Mouse (Mus musculus): ENCODE measurements around the gene Cmip.

Gene Cmip

GRCm38 (mm10) chr8:117257029-117257820 is at the start of gene Cmip:
Cmip (plus strand) TSS chr8:117257064.
- no peak for DNase-seq (ENCODE audit: low read depth, low spot score)

DNA sequence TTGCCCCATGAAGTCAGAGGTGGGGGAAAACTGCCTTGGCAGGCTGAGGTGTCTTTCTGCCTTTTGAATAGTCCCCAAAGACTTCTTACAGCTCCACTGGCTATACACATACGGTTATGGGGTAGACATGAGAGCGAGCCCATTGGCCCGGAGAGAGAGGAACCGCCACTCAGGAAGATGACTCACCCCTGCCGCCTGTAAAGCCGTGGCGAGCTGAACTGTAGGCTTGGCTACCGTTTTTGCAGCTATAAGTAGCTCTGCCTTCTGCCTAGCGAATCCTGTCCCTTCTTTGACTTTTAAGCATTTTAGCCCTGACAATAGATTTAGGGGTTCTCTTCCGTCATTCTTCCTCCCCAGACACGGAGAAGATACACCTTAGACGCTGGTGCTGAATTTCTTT is 47.7 kb upstream of the Cmip start:
- no peak for DNase-seq (ENCODE audit: low read depth, low spot score)

GRCm38 (mm10) chr8:117212100-117212499 is 44.8 kb upstream of the Cmip start:
- DNase-seq (ENCODE audit: low read depth, low spot score) = no peak

DNA sequence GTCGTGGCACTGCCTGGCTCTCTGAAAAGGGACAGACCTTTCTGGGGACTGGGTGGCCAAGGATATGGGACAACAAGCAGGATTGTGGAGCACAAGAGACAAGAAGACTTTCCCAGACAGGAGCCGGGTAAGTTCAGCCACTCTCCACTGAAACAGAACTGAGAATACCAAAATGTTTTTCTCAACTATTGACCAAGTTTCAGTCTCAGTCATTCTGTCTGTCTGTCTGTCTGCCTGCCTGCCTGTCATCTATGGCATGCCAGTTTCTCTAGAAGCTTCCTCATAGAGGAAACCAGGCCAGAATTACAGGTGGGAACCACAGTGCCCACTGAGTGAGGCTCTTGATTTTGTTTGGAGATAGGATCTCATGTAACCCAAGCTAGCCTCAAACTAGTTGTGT is 39.1 kb upstream of the Cmip start:
- no peak for DNase-seq (ENCODE audit: low read depth, low spot score)

DNA sequence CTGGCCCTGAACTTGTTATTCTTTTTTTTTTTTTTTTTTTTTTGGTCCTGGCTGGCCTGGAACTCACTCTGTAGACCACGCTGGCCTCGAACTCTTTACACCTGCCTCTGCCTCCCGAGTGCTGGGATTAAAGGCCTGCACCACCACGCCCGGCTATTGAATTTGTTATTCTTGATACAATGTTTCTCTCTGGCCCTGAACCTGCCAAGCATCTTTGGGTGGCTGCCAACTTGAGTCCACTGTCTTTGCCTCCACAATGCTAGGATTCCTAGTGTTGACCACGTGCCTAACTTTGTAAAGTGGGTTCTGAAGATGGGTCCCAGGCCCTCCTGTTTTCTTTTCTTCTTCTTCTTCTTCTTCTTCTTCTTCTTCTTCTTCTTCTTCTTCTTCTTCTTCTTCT is 34.5 kb upstream of the Cmip start:
- DNase-seq (ENCODE audit: low read depth, low spot score) = no peak

DNA sequence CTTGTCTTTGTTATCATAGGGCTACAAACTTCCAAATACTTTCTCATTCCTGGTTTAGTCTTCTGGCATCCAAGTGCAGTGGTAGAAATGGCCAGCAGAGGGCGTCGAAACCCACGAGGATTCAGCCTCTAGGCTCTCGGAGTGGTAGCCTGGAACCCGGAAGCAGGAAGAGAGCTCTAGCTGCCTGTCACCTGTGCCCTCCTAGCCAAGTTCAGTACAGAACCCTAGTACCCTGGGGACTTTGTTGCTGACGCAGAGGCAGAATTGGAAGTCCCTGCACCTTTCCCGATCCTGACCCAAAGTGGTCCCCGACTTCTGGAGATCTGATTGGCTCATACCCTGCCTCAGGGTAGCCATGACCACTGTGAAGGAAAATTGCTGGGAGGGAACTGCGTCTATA is 32.2 kb upstream of the Cmip start:
- DNase-seq (ENCODE audit: low read depth, low spot score) = peak; percentile 65

DNA sequence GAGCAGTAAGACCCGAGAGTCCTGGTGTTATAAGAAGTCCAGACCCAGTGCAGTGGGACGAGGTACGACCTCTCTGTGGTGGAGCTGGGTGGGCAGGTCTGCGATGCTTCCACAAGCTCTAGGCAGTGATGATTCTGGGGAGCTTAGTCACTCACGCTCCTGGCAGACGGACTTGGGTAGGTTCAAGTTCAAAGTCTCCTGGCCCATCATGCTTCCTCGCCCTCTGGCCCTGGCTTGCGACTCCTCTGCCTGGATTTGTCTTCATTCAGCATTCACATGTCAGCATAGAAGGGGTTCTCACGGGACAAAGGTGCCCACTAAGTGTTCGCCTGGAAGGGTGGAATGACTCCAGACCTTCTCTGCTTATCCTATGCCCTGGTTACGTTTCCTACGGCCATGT is 30.6 kb upstream of the Cmip start:
- DNase-seq (ENCODE audit: low read depth, low spot score) = no peak

GRCm38 (mm10) chr8:117227339-117227738 is 29.5 kb upstream of the Cmip start:
- DNase-seq (ENCODE audit: low read depth, low spot score) = no peak

- DNase-seq (ENCODE audit: low read depth, low spot score) = no peak
Observed at GRCm38 (mm10) chr8:117233199-117233598, 23.7 kb upstream of the Cmip start.

GRCm38 (mm10) chr8:117236531-117236930 is 20.3 kb upstream of the Cmip start:
- DNase-seq (ENCODE audit: low read depth, low spot score) = no peak

GRCm38 (mm10) chr8:117240326-117240725 is 16.5 kb upstream of the Cmip start:
- DNase-seq (ENCODE audit: low read depth, low spot score) = no peak

DNA sequence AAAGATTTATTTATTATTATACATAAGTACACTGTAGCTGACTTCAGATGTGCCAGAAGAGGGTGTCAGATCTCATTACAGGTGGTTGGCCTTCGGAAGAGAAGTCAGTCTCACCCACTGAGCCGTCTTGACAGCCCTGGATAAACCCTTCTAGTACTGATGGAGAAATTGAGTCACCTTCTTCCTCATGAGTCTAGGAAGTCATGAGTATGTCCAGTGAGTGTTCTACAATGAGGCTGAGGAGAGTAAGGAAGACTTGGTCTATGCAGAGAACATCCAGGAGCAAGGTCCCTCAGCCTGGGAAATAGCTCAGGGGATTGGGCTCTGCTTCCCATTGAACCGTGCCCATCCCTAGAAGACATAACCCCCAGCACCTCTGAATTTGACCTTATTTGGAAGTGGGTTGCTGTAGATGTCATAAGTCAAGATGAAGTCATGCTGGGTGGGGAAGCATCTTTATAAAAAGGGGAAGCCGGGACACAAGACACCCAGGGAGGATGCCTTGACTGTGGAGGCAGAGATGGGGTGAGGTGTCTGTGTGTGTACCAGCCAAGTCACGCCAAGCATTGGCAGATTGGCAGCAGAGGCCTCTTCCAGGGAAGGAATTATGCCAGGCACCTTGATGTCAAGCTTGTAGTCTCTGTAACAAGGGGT is 15.9 kb upstream of the Cmip start:
- DNase-seq (ENCODE audit: low read depth, low spot score) = no peak

- DNase-seq (ENCODE audit: low read depth, low spot score) = no peak
Observed at GRCm38 (mm10) chr8:117241848-117242247, 15.0 kb upstream of the Cmip start.

- no peak for DNase-seq (ENCODE audit: low read depth, low spot score)
Observed at GRCm38 (mm10) chr8:117242286-117242685, 14.6 kb upstream of the Cmip start.

DNA sequence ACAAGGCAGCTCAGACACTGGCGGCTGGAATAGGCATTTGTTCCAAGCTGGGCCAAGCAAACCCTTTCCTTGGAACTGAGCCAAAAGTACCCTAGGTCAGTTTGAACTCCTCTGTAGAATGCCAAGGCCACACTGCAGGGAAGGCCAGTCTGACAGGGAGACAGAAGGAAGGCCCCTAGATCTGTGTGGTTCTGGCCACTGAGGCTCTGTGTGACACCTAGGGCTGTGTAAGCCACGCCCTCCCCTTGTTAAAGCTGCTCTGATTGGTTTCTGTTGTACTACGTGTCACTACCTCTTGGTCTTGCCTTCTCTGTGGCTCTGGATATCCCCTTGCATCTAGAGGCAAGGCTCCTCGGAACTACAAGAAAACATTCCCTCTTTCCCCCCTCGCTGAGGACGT is 12.3 kb upstream of the Cmip start:
- no peak for DNase-seq (ENCODE audit: low read depth, low spot score)

DNA sequence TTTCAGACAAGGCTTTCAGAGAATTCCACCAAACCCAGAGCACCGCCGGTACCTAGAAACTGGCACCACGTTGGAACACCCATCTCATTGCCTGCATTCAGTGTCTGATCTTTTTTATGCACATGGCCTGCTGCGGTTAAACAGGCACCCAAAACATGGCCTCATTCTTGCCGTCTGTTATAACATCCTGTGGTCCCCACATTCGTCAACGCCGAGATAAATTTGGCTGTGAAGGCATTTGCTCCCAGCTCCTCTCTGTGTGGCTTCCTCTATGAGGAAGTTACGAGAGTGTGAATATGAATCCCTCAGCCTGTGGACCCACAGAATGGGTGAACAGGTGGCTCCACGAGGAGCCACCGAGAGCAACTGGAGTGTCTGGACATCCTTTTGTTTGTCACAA is 8.5 kb upstream of the Cmip start:
- DNase-seq (ENCODE audit: low read depth, low spot score) = no peak

DNA sequence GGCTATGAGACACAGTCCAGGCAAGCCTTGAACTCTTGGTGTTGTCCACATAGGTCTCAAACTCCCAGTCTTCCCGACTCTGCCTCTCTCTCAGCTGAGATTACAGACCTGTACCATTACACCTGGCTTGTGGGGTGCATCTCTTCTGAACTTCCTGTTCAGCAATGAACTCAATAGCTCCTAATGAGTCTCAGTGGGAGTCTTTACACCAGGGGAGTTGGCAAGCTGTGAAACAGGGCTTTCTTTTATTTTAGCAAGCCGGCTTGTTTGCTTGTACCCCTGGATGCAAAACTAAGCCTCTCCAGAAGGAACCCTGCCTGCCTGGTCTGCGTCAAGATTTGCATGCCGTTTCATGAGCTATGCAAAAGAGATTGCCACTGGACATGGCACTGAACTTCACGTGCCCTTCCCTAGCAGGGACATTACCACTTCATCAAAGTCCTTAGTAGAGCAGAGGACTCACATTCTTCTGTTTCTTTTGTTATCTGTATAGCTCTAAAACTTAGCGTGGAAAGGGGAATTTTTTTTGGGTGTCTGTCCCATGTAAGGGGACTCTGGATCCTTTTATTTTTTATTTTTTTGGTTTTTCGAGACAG is 5.7 kb upstream of the Cmip start:
- DNase-seq (ENCODE audit: low read depth, low spot score) = no peak

DNA sequence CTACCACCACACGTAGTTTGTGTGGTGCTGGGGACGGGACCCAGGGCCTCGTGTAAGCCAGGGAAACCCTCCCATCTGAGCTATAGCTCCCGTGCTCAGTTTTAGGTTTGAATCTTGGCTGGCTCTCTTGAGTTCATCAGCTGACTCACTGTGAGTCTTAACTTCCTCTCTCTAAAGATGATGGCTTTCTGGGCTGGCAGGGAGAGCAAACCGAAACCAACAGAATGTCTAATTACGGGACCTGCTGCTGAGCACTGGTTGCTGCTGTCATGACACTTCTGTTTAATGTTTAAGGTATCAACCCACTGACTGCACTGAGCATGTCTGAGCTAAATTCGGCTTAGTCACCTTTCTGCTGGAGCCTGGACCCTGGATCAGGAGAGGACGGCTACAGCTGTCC is 4.2 kb upstream of the Cmip start:
- no peak for DNase-seq (ENCODE audit: low read depth, low spot score)

GRCm38 (mm10) chr8:117253390-117254269 is 3.2 kb upstream of the Cmip start:
- no peak for DNase-seq (ENCODE audit: low read depth, low spot score)

GRCm38 (mm10) chr8:117254496-117254895 is 2.4 kb upstream of the Cmip start:
- no peak for DNase-seq (ENCODE audit: low read depth, low spot score)

DNA sequence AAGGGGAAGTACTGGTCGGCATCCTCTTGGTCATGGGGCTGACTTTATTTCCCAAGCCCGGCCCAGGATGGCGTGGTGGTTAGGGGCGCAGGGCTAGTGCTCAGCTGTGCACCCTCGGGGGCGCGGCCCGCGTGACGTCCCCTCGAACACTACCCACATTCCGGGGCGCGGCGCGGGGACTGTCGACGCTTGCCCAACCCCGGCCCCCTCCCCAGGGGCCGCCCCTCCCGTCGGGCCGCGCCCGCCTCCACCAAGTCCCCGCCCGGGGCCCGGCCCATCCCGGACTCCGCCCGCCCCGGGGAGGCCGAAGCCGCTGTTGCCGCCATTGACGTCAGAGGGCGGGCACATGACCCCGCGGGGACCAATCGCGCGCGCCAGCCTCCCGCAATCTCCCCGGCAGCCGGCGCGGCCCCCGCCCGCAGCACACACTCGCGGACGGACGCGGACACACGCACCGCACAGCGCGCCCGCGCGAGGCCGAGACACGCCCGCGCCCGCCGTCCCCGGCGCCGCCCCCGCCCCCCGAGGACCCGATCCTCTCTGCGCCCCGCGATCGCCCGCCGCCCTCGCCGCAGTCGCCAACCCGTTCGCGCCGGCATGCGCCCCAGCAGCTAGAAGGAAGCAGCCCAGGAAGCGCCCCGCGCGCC is 449 bp upstream of the Cmip start:
- DNase-seq (ENCODE audit: low read depth, low spot score) = peak; percentile 77
